Mouse (Mus musculus): ENCODE results near the gene Lgals3.

GRCm38 (mm10) chr14:47369741-47370140 lies 2.2 kb downstream of the Lgals3 start:
- TF ChIP-seq POLR2A (IDR thresholded peaks at IDR 0.05; ENCODE audit: low read depth, low read length), result no peak
- TF ChIP-seq CTCF (IDR thresholded peaks at IDR 0.05; ENCODE audit: extremely low read depth, insufficient read depth, insufficient read length, insufficient replicate concordance), result no peak
